Comparison of ENCODE assay signal across 8 mouse cellular contexts in genomic region chr11:121702895-121703618, GRCm38 (mm10). TPM values are rescaled to one million over a fixed set of nuclear protein-coding genes. Genes with fewer than 3 reads are reported as not detected.
A peak's percentile ranks its signal among the peaks of the same experiment; 100 is the strongest.
DNase-seq lines count a peak whose midpoint lies in the region; ATAC-seq and TF ChIP-seq lines count a peak whose summit lies in the region.

No protein-coding gene starts in this region.

- peaks cover 10% of the 10 kb centered on the region; the same call in 1 of the 2 replicates for H3K27me3 ChIP-seq in embryonic facial prominence, embryonic 14.5 days (replicated peaks; ENCODE audit: control insufficient read depth, insufficient read depth, low read length)
- peaks cover 21% of the 10 kb centered on the region for H3K27me3 ChIP-seq in heart, embryonic 11.5 days (ENCODE audit: control insufficient read depth, insufficient read depth, low read length)
- peaks cover 27% of the 10 kb centered on the region for H3K27me3 ChIP-seq in kidney, embryonic 15.5 days
- H3K27me3 ChIP-seq in liver, adult 2 months (ENCODE audit: control insufficient read depth, insufficient read depth, low read length): no peaks in the 10 kb centered on the region
- peaks cover 6% of the 10 kb centered on the region for H3K27me3 ChIP-seq in midbrain, postnatal 0 days (ENCODE audit: insufficient read depth, low read length)
- no peaks in the 10 kb centered on the region for H3K27me3 ChIP-seq in stomach, postnatal 0 days (ENCODE audit: control insufficient read depth, insufficient read depth, low read length)

- H3K4me1 ChIP-seq in embryonic facial prominence, embryonic 14.5 days (ENCODE audit: control insufficient read depth, insufficient read depth, low read length): peaks cover 29% of the 10 kb centered on the region
- peaks cover 6% of the 10 kb centered on the region; the same call in 1 of the 2 replicates for H3K4me1 ChIP-seq in heart, embryonic 11.5 days (ENCODE audit: control insufficient read depth, insufficient read depth, low read length)
- peaks cover 37% of the 10 kb centered on the region for H3K4me1 ChIP-seq in kidney, embryonic 15.5 days
- peaks cover 6% of the 10 kb centered on the region for H3K4me1 ChIP-seq in liver, adult 2 months (ENCODE audit: control insufficient read depth, insufficient read depth, low read length)
- H3K4me1 ChIP-seq in midbrain, postnatal 0 days (ENCODE audit: insufficient read depth, low read length): no peaks in the 10 kb centered on the region
- no peaks in the 10 kb centered on the region; the same call in 1 of the 2 replicates for H3K4me1 ChIP-seq in stomach, postnatal 0 days (replicated peaks; ENCODE audit: control insufficient read depth, insufficient read depth)

- H3K9ac ChIP-seq in embryonic facial prominence, embryonic 14.5 days (ENCODE audit: low read depth, low read length): peak overlapping the region; percentile 73
- H3K9ac ChIP-seq in heart, embryonic 11.5 days (ENCODE audit: low read depth, low read length): peak overlapping the region; percentile 74
- H3K9ac ChIP-seq in kidney, embryonic 15.5 days: peak overlapping the region; percentile 48
- peak overlapping the region; percentile 86 for H3K9ac ChIP-seq in liver, adult 2 months (ENCODE audit: low read depth, low read length)
- H3K9ac ChIP-seq in midbrain, postnatal 0 days (replicated peaks; ENCODE audit: low read length, poor library complexity, severe bottlenecking): peak overlapping the region; percentile 71
- peak overlapping the region; percentile 74 for H3K9ac ChIP-seq in stomach, postnatal 0 days (ENCODE audit: low read length)

- H3K9me3 ChIP-seq in embryonic facial prominence, embryonic 14.5 days (ENCODE audit: control insufficient read depth, low read length): no peaks in the 10 kb centered on the region
- H3K9me3 ChIP-seq in heart, embryonic 11.5 days (replicated peaks; ENCODE audit: control insufficient read depth, low read length): no peaks in the 10 kb centered on the region
- no peaks in the 10 kb centered on the region for H3K9me3 ChIP-seq in kidney, embryonic 15.5 days (replicated peaks)
- no peaks in the 10 kb centered on the region for H3K9me3 ChIP-seq in midbrain, postnatal 0 days (ENCODE audit: low read length)
- no peaks in the 10 kb centered on the region for H3K9me3 ChIP-seq in stomach, postnatal 0 days (ENCODE audit: control insufficient read depth, low read length)

- TF ChIP-seq EP300 in stomach, postnatal 0 days (optimal IDR thresholded peaks at IDR 0.05): no peak

- H3K79me2 ChIP-seq in liver, adult 2 months (ENCODE audit: control insufficient read depth, insufficient read depth, low read length): peaks cover 5% of the 10 kb centered on the region; the same call in 1 of the 2 replicates

- TF ChIP-seq CTCF in liver, adult 2 months (IDR thresholded peaks at IDR 0.05; ENCODE audit: low read depth, low read length): no peak
- no peak for TF ChIP-seq CTCF in midbrain, postnatal 0 days (IDR thresholded peaks at IDR 0.05)
- TF ChIP-seq CTCF in stomach, postnatal 0 days (IDR thresholded peaks at IDR 0.05; ENCODE audit: low read depth): no peak

- peak overlapping the region; percentile 73 for H3K4me3 ChIP-seq in embryonic facial prominence, embryonic 14.5 days (ENCODE audit: low read depth, low read length)
- peak overlapping the region; percentile 72 for H3K4me3 ChIP-seq in heart, embryonic 11.5 days (ENCODE audit: low read depth, low read length)
- peak overlapping the region; percentile 63 for H3K4me3 ChIP-seq in kidney, embryonic 15.5 days (replicated peaks)
- H3K4me3 ChIP-seq in liver, adult 2 months (ENCODE audit: insufficient read depth, low read depth, low read length): peak overlapping the region; percentile 81
- H3K4me3 ChIP-seq in midbrain, postnatal 0 days (ENCODE audit: low read depth, low read length): peak overlapping the region; percentile 80
- H3K4me3 ChIP-seq in stomach, postnatal 0 days (ENCODE audit: low read depth, low read length): peak overlapping the region; percentile 75

- peak overlapping the region; percentile 59 for H3K27ac ChIP-seq in embryonic facial prominence, embryonic 14.5 days (replicated peaks; ENCODE audit: low read depth, low read length)
- H3K27ac ChIP-seq in heart, embryonic 11.5 days (ENCODE audit: low read depth, low read length): no peak overlapping the region
- H3K27ac ChIP-seq in kidney, embryonic 15.5 days: peak overlapping the region; percentile 55
- H3K27ac ChIP-seq in liver, adult 2 months (replicated peaks; ENCODE audit: insufficient read depth, low read depth, low read length): peak overlapping the region; percentile 75
- H3K27ac ChIP-seq in midbrain, postnatal 0 days (ENCODE audit: low read depth, low read length): no peak overlapping the region
- peak overlapping the region; percentile 81 for H3K27ac ChIP-seq in stomach, postnatal 0 days (replicated peaks)

- no peaks in the 10 kb centered on the region for H3K36me3 ChIP-seq in embryonic facial prominence, embryonic 14.5 days (ENCODE audit: control insufficient read depth, insufficient read depth, low read length)
- no peaks in the 10 kb centered on the region for H3K36me3 ChIP-seq in heart, embryonic 11.5 days (ENCODE audit: control insufficient read depth, insufficient read depth, low read length)
- no peaks in the 10 kb centered on the region for H3K36me3 ChIP-seq in kidney, embryonic 15.5 days
- H3K36me3 ChIP-seq in liver, adult 2 months (ENCODE audit: control insufficient read depth, insufficient read depth, low read length): no peaks in the 10 kb centered on the region
- no peaks in the 10 kb centered on the region for H3K36me3 ChIP-seq in midbrain, postnatal 0 days (ENCODE audit: insufficient read depth, low read length)
- no peaks in the 10 kb centered on the region for H3K36me3 ChIP-seq in stomach, postnatal 0 days (ENCODE audit: control insufficient read depth, insufficient read depth, low read length)

- H3K4me2 ChIP-seq in embryonic facial prominence, embryonic 14.5 days (ENCODE audit: low read depth, low read length): peak overlapping the region; percentile 96
- H3K4me2 ChIP-seq in heart, embryonic 11.5 days: peak overlapping the region; percentile 98
- peak overlapping the region; percentile 92 for H3K4me2 ChIP-seq in kidney, embryonic 15.5 days
- peak overlapping the region; percentile 97 for H3K4me2 ChIP-seq in midbrain, postnatal 0 days (ENCODE audit: low read depth, low read length, poor library complexity, severe bottlenecking)
- H3K4me2 ChIP-seq in stomach, postnatal 0 days (replicated peaks; ENCODE audit: low read depth): peak overlapping the region; percentile 97

- no peak for TF ChIP-seq POLR2A in liver, adult 2 months (IDR thresholded peaks at IDR 0.05; ENCODE audit: extremely low read depth, insufficient read depth, low read length)

- peak; percentile 30 for DNase-seq in ovary, adult 18-20 months (ENCODE audit: low spot score)
- DNase-seq in ovary, postnatal 14 days (ENCODE audit: low spot score): no peak
- DNase-seq in embryonic facial prominence, embryonic 14.5 days (ENCODE audit: low spot score): peak; percentile 64
- no peak for DNase-seq in liver, adult 2 months (ENCODE audit: extremely low read depth, low read depth, low spot score)
- DNase-seq in midbrain, postnatal 0 days (ENCODE audit: low spot score): peak; percentile 62
- DNase-seq in stomach, postnatal 0 days (ENCODE audit: low spot score): peak; percentile 72

- WGBS in embryonic facial prominence, embryonic 14.5 days: 1% methylated on average over 40 of the region's 40 CpGs
- under 1% methylated on average over 40 of the region's 40 CpGs for WGBS in heart, embryonic 11.5 days (ENCODE audit: insufficient replicate concordance)
- under 1% methylated on average over 40 of the region's 40 CpGs for WGBS in kidney, embryonic 15.5 days
- WGBS in liver, adult 2 months: 2% methylated on average over 40 of the region's 40 CpGs
- under 1% methylated on average over 40 of the region's 40 CpGs for WGBS in midbrain, postnatal 0 days
- WGBS in stomach, postnatal 0 days: under 1% methylated on average over 40 of the region's 40 CpGs

- ATAC-seq in embryonic facial prominence, embryonic 14.5 days (ENCODE audit: low read depth): peak; percentile 19; the same call in 1 of the 2 replicates
- no peak for ATAC-seq in heart, embryonic 11.5 days (replicated peaks; ENCODE audit: insufficient number of reproducible peaks, low FRiP score, low TSS enrichment)
- ATAC-seq in kidney, embryonic 15.5 days (replicated peaks; ENCODE audit: low FRiP score): 0 out of 2 replicates have a peak, but pooled peaks have one; percentile 10
- ATAC-seq in midbrain, postnatal 0 days (ENCODE audit: low FRiP score): peak; percentile 8; the same call in 1 of the 2 replicates
- peak; percentile 7; the same call in 1 of the 2 replicates for ATAC-seq in stomach, postnatal 0 days (ENCODE audit: low FRiP score, low TSS enrichment)

RNA-seq across cellular contexts. Expression of gene Metrnl, which starts 1.7 kb away (rescaled TPM):
- 41.6 and 58.0 TPM in 2 replicates for polyA plus RNA-seq in embryonic facial prominence, embryonic 14.5 days (2014; fragmentation: Nextera tagmentation; extraction: Ambion mirVana)
- 6.0 and 7.0 TPM in 2 replicates for polyA plus RNA-seq in heart, embryonic 11.5 days (2014; fragmentation: Nextera tagmentation; extraction: Ambion mirVana)
- polyA plus RNA-seq in kidney, embryonic 15.5 days (2015; fragmentation: Nextera tagmentation; extraction: Ambion mirVana): 23.3 and 24.2 TPM in 2 replicates
- total RNA-seq in liver, adult 2 months (2014; rRNA removed): 4.3 and 5.3 TPM in 2 replicates
- polyA plus RNA-seq in liver, adult 2 months (2012; rRNA removed): 4.8 and 5.5 TPM in 2 replicates
- 10.2 and 15.8 TPM in 2 replicates for total RNA-seq in midbrain, postnatal 0 days (2014; rRNA removed)
- 12.5 and 15.4 TPM in 2 replicates for polyA plus RNA-seq in midbrain, postnatal 0 days (2015; fragmentation: Nextera tagmentation; extraction: Ambion mirVana)
- 62.4 and 67.3 TPM in 2 replicates for polyA plus RNA-seq in stomach, postnatal 0 days (2015; fragmentation: Nextera tagmentation; extraction: Ambion mirVana)

RNA-seq across cellular contexts. Expression of gene B3gntl1, which starts 30.1 kb away (rescaled TPM):
- 6.8 and 8.5 TPM in 2 replicates for polyA plus RNA-seq in embryonic facial prominence, embryonic 14.5 days (2014; fragmentation: Nextera tagmentation; extraction: Ambion mirVana)
- polyA plus RNA-seq in heart, embryonic 11.5 days (2014; fragmentation: Nextera tagmentation; extraction: Ambion mirVana): 6.4 and 6.5 TPM in 2 replicates
- polyA plus RNA-seq in kidney, embryonic 15.5 days (2015; fragmentation: Nextera tagmentation; extraction: Ambion mirVana): 7.0 and 8.0 TPM in 2 replicates
- total RNA-seq in liver, adult 2 months (2014; rRNA removed): 2.2 and 2.7 TPM in 2 replicates
- 1.9 and 2.4 TPM in 2 replicates for polyA plus RNA-seq in liver, adult 2 months (2012; rRNA removed)
- total RNA-seq in midbrain, postnatal 0 days (2014; rRNA removed): 10.1 and 10.5 TPM in 2 replicates
- 5.8 and 6.6 TPM in 2 replicates for polyA plus RNA-seq in midbrain, postnatal 0 days (2015; fragmentation: Nextera tagmentation; extraction: Ambion mirVana)
- polyA plus RNA-seq in stomach, postnatal 0 days (2015; fragmentation: Nextera tagmentation; extraction: Ambion mirVana): 3.3 and 4.2 TPM in 2 replicates

Comparison
In these comparisons a context has a peak if more than half of its experiments do, and no peak if none do; other contexts are left out.
1. DNase-seq: peak in ovary, adult 18-20 months (single experiment), embryonic facial prominence, embryonic 14.5 days (single experiment), midbrain, postnatal 0 days (single experiment) and stomach, postnatal 0 days (single experiment); none in ovary, postnatal 14 days (single experiment) and liver, adult 2 months (single experiment).
2. H3K27ac ChIP-seq: peak in embryonic facial prominence, embryonic 14.5 days (single experiment), kidney, embryonic 15.5 days (single experiment), liver, adult 2 months (single experiment) and stomach, postnatal 0 days (single experiment); none in heart, embryonic 11.5 days (single experiment) and midbrain, postnatal 0 days (single experiment).
3. Peak in every context shown above with its lines, with median percentiles within 50 percentile points of each other: H3K4me2 ChIP-seq, H3K4me3 ChIP-seq and H3K9ac ChIP-seq.